Comparison of ENCODE assay signal across 12 mouse cellular contexts in genomic region chr11:6063501-6064214, GRCm38 (mm10). TPM values are rescaled to one million over a fixed set of nuclear protein-coding genes. Genes with fewer than 3 reads are reported as not detected.
A peak's percentile ranks its signal among the peaks of the same experiment; 100 is the strongest.
DNase-seq lines count a peak whose midpoint lies in the region; ATAC-seq and TF ChIP-seq lines count a peak whose summit lies in the region.
"Had no signal": no experiment of that assay in that cellular context is flagged by ENCODE, and none has a peak within 500 bp of the region (broad histone marks: within the 10 kb centered on the region; RNA-seq: fewer than 3 reads in every experiment).

No protein-coding gene starts in this region.

- TF ChIP-seq EP300 in stomach, postnatal 0 days (optimal IDR thresholded peaks at IDR 0.05) = no peak

- H3K27ac ChIP-seq in heart, embryonic 13.5 days (replicated peaks) = no peak overlapping the region
- H3K27ac ChIP-seq in stomach, embryonic 14.5 days (ENCODE audit: low read length) = no peak overlapping the region
- H3K27ac ChIP-seq in stomach, postnatal 0 days (replicated peaks) = no peak overlapping the region
- no peak overlapping the region for H3K27ac ChIP-seq in intestine, postnatal 0 days (ENCODE audit: low read depth, low read length)
- no peak overlapping the region for H3K27ac ChIP-seq in thymus, adult 2 months (ENCODE audit: control insufficient read depth, insufficient read depth, low read length)
- H3K27ac ChIP-seq: lung, embryonic 15.5 days had no signal

- TF ChIP-seq CTCF in stomach, postnatal 0 days (IDR thresholded peaks at IDR 0.05; ENCODE audit: low read depth) = no peak
- 0 out of 2 replicates have a peak, but pooled peaks have one; percentile 3 for TF ChIP-seq CTCF in intestine, postnatal 0 days (IDR thresholded peaks at IDR 0.05; ENCODE audit: low read depth)
- no peak for TF ChIP-seq CTCF in thymus, adult 2 months (IDR thresholded peaks at IDR 0.05; ENCODE audit: borderline replicate concordance, control insufficient read depth, extremely low read depth, insufficient read depth, low read length, poor library complexity)

- no peak for TF ChIP-seq POLR2A in thymus, adult 2 months (IDR thresholded peaks at IDR 0.05; ENCODE audit: control insufficient read depth, extremely low read depth, insufficient read depth, low read length, poor library complexity)

- no peak for ATAC-seq in heart, embryonic 13.5 days (ENCODE audit: extremely low read depth, insufficient number of reproducible peaks, low FRiP score, low TSS enrichment)
- no peak for ATAC-seq in stomach, embryonic 14.5 days (ENCODE audit: insufficient number of reproducible peaks, insufficient read depth, low FRiP score, low read depth)
- ATAC-seq in stomach, postnatal 0 days (ENCODE audit: low FRiP score, low TSS enrichment) = no peak
- ATAC-seq in intestine, postnatal 0 days = no peak
- ATAC-seq: inflammation-experienced regulatory T-cells, adult 6 months had no signal

- H3K27me3 ChIP-seq in heart, embryonic 13.5 days (replicated peaks) = peaks cover 86% of the 10 kb centered on the region
- H3K27me3 ChIP-seq in stomach, embryonic 14.5 days (ENCODE audit: control insufficient read depth, insufficient read depth, low read length) = peaks cover 40% of the 10 kb centered on the region
- H3K27me3 ChIP-seq in stomach, postnatal 0 days (ENCODE audit: control insufficient read depth, insufficient read depth, low read length) = peaks cover 19% of the 10 kb centered on the region
- H3K27me3 ChIP-seq in intestine, postnatal 0 days (replicated peaks; ENCODE audit: control insufficient read depth, insufficient read depth, low read length) = peaks cover 56% of the 10 kb centered on the region
- peaks cover 24% of the 10 kb centered on the region for H3K27me3 ChIP-seq in thymus, adult 2 months (ENCODE audit: control insufficient read depth, insufficient read depth, low read length)

- 45% methylated on average over 17 of the region's 17 CpGs for WGBS in heart, embryonic 13.5 days
- WGBS in stomach, embryonic 14.5 days = 40% methylated on average over 17 of the region's 17 CpGs
- 43% methylated on average over 17 of the region's 17 CpGs for WGBS in stomach, postnatal 0 days
- 46% methylated on average over 17 of the region's 17 CpGs for WGBS in intestine, postnatal 0 days
- 42% methylated on average over 17 of the region's 17 CpGs for WGBS in thymus, adult 2 months

- H3K9me3 ChIP-seq in heart, embryonic 13.5 days = no peaks in the 10 kb centered on the region
- H3K9me3 ChIP-seq in stomach, embryonic 14.5 days (ENCODE audit: control insufficient read depth, low read depth, low read length) = no peaks in the 10 kb centered on the region
- H3K9me3 ChIP-seq in stomach, postnatal 0 days (ENCODE audit: control insufficient read depth, low read length) = no peaks in the 10 kb centered on the region
- no peaks in the 10 kb centered on the region for H3K9me3 ChIP-seq in intestine, postnatal 0 days (ENCODE audit: control insufficient read depth)
- H3K9me3 ChIP-seq: lung, embryonic 15.5 days had no signal

- no peak overlapping the region for H3K9ac ChIP-seq in heart, embryonic 13.5 days
- H3K9ac ChIP-seq in stomach, embryonic 14.5 days (replicated peaks; ENCODE audit: low read depth, low read length) = no peak overlapping the region
- H3K9ac ChIP-seq in stomach, postnatal 0 days (ENCODE audit: low read length) = no peak overlapping the region
- no peak overlapping the region for H3K9ac ChIP-seq in intestine, postnatal 0 days (ENCODE audit: low read depth, low read length)
- H3K9ac ChIP-seq: lung, embryonic 15.5 days had no signal

- peak overlapping the region; percentile 96 for H3K4me2 ChIP-seq in heart, embryonic 13.5 days
- H3K4me2 ChIP-seq in stomach, embryonic 14.5 days (replicated peaks; ENCODE audit: low read depth, low read length) = 0 out of 2 replicates have a peak overlapping the region, but pooled peaks have one; percentile 96
- no peak overlapping the region for H3K4me2 ChIP-seq in stomach, postnatal 0 days (replicated peaks; ENCODE audit: low read depth)
- H3K4me2 ChIP-seq in intestine, postnatal 0 days (replicated peaks; ENCODE audit: low read depth) = no peak overlapping the region

- no peaks in the 10 kb centered on the region for H3K36me3 ChIP-seq in heart, embryonic 13.5 days
- no peaks in the 10 kb centered on the region for H3K36me3 ChIP-seq in stomach, embryonic 14.5 days (ENCODE audit: control insufficient read depth, insufficient read depth, low read length)
- no peaks in the 10 kb centered on the region for H3K36me3 ChIP-seq in stomach, postnatal 0 days (ENCODE audit: control insufficient read depth, insufficient read depth, low read length)
- no peaks in the 10 kb centered on the region for H3K36me3 ChIP-seq in intestine, postnatal 0 days (ENCODE audit: control insufficient read depth, insufficient read depth)
- no peaks in the 10 kb centered on the region for H3K36me3 ChIP-seq in thymus, adult 2 months (ENCODE audit: control insufficient read depth, insufficient read depth, low read length)
- H3K36me3 ChIP-seq: lung, embryonic 15.5 days had no signal

- peaks cover 18% of the 10 kb centered on the region for H3K4me1 ChIP-seq in heart, embryonic 13.5 days
- peaks cover 6% of the 10 kb centered on the region for H3K4me1 ChIP-seq in stomach, embryonic 14.5 days (ENCODE audit: control insufficient read depth, insufficient read depth, low read length)
- H3K4me1 ChIP-seq in stomach, postnatal 0 days (replicated peaks; ENCODE audit: control insufficient read depth, insufficient read depth) = no peaks in the 10 kb centered on the region
- no peaks in the 10 kb centered on the region for H3K4me1 ChIP-seq in intestine, postnatal 0 days (replicated peaks; ENCODE audit: control insufficient read depth, insufficient read depth, low read length)
- no peaks in the 10 kb centered on the region for H3K4me1 ChIP-seq in thymus, adult 2 months (replicated peaks; ENCODE audit: control insufficient read depth, insufficient read depth, low read length)

- no peak for DNase-seq in heart, adult 18-20 months
- no peak for DNase-seq in stomach, postnatal 0 days (ENCODE audit: low spot score)
- DNase-seq in T-cell, adult 2 months (ENCODE audit: low spot score) = no peak
- no peak for DNase-seq in thymus, adult 2 months
- no peak for DNase-seq in adrenal gland, postnatal 25 days
- DNase-seq: thymus, postnatal 4 days had no signal

- peak overlapping the region; percentile 68; the same call in 1 of the 2 replicates for H3K4me3 ChIP-seq in heart, embryonic 13.5 days
- H3K4me3 ChIP-seq in stomach, embryonic 14.5 days (ENCODE audit: low read depth, low read length) = no peak overlapping the region
- H3K4me3 ChIP-seq in stomach, postnatal 0 days (ENCODE audit: low read depth, low read length) = no peak overlapping the region
- no peak overlapping the region for H3K4me3 ChIP-seq in intestine, postnatal 0 days (ENCODE audit: low read depth, low read length)
- H3K4me3 ChIP-seq in thymus, adult 2 months (ENCODE audit: control insufficient read depth, insufficient read depth, low read length) = no peak overlapping the region
- H3K4me3 ChIP-seq: myocyte had no signal

RNA-seq across cellular contexts. Expression of gene Camk2b, which starts 2.5 kb away (rescaled TPM):
- 2.4 and 2.7 TPM in 2 replicates for polyA plus RNA-seq in heart, embryonic 13.5 days (2015; fragmentation: Nextera tagmentation; extraction: Ambion mirVana)
- 1 to 10 TPM; 7.2 to 8.1 TPM for total RNA-seq in heart, adult 18-20 months (2021)
- polyA plus RNA-seq in stomach, embryonic 14.5 days (2014; fragmentation: Nextera tagmentation; extraction: Ambion mirVana) = 2.5 and 2.6 TPM in 2 replicates
- 4.0 and 4.2 TPM in 2 replicates for polyA plus RNA-seq in stomach, postnatal 0 days (2015; fragmentation: Nextera tagmentation; extraction: Ambion mirVana)
- 11.9 and 12.1 TPM in 2 replicates for polyA plus RNA-seq in intestine, postnatal 0 days (2015; fragmentation: Nextera tagmentation; extraction: Ambion mirVana)
- polyA plus RNA-seq in thymus, adult 2 months (2012; rRNA removed) = 6.0 and 9.0 TPM in 2 replicates
- total RNA-seq in adrenal gland, postnatal 25 days (2021) = 10.0 and 13.6 TPM in 2 replicates

Comparison
In these comparisons a context has a peak if more than half of its experiments do, and no peak if none do; other contexts are left out.
1. H3K4me2 ChIP-seq: peak in heart, embryonic 13.5 days (single experiment) and stomach, embryonic 14.5 days (single experiment); none in stomach, postnatal 0 days (single experiment) and intestine, postnatal 0 days (single experiment).